ENCODE assay signal across 2 mouse cellular contexts in genomic region chr7:16949908-16950841, GRCm38 (mm10).
TF ChIP-seq lines count a peak whose summit lies in the region.

No protein-coding gene starts in this region.

TF ChIP-seq in C2C12, 6 proteins besides CTCF, POLR2A, EP300 and RAD21 (continued from another document):
- TF ChIP-seq CEBPB (IDR thresholded peaks at IDR 0.05; ENCODE audit: low read depth) (no peak), MYOG (IDR thresholded peaks at IDR 0.05; ENCODE audit: control insufficient read depth, extremely low read depth, insufficient read length) (no peak), MAX (IDR thresholded peaks at IDR 0.05) (no peak), USF1 (IDR thresholded peaks at IDR 0.05; ENCODE audit: low read depth) (no peak)

TF ChIP-seq in myocyte, 11 proteins besides CTCF, POLR2A, EP300 and RAD21 (continued from another document):
- no peak for TF ChIP-seq MYOG (IDR thresholded peaks at IDR 0.05; ENCODE audit: control insufficient read depth in 1 of 3, insufficient read depth in 1 of 3, insufficient read length in 2 of 3, low read depth in 2 of 3)
- TF ChIP-seq REST (IDR thresholded peaks at IDR 0.05; ENCODE audit: insufficient read depth, insufficient read length): no peak
- no peak for TF ChIP-seq CEBPB (IDR thresholded peaks at IDR 0.05; ENCODE audit: insufficient read depth, poor library complexity, severe bottlenecking)
- TF ChIP-seq E2F4 (IDR thresholded peaks at IDR 0.05; ENCODE audit: insufficient read depth): no peak
- TF ChIP-seq TCF3 (IDR thresholded peaks at IDR 0.05; ENCODE audit: insufficient read length, low read depth): no peak
- no peak for TF ChIP-seq TCF12 (IDR thresholded peaks at IDR 0.05; ENCODE audit: insufficient read depth, poor library complexity, severe bottlenecking)
- TF ChIP-seq USF1 (IDR thresholded peaks at IDR 0.05; ENCODE audit: low read depth): no peak
